ENCODE assay signal across 12 mouse cellular contexts in the genomic region with DNA sequence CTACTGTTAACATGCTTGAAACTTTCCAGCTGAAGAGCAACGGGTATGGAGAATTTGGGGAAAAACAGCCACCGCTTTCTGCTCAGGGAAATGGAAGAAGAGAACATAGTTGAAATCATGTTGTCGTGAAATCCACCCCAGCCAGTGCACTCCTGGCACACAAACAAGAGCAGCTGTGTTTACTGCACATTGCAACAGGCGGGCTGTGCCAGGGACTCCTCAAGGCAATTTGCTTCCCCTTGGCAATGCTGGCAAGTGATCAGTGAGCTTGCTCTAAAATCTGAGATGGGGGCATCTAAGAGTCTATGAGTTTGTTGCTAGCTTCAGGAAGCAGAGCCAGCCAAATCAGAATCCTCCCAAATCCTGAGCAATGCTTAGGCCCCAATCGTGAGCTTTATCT. TPM values are rescaled to one million over a fixed set of nuclear protein-coding genes. Genes with fewer than 3 reads are reported as not detected.
DNase-seq lines count a peak whose midpoint lies in the region; ATAC-seq lines count a peak whose summit lies in the region.
"Had no signal": no experiment of that assay in that cellular context is flagged by ENCODE, and none has a peak within 500 bp of the region (broad histone marks: within the 10 kb centered on the region; RNA-seq: fewer than 3 reads in every experiment).

No protein-coding gene starts in this region.

- no peaks in the 10 kb centered on the region for H3K9me3 ChIP-seq in midbrain, embryonic 11.5 days (ENCODE audit: control insufficient read depth, low read length)
- H3K9me3 ChIP-seq in midbrain, embryonic 16.5 days (replicated peaks; ENCODE audit: control insufficient read depth, low read length, poor library complexity, severe bottlenecking), result no peaks in the 10 kb centered on the region; the same call in 1 of the 2 replicates

- intact Hi-C loops in left cerebral cortex, postnatal 36 days (cut with DNase I), result no loop called here

- no peak overlapping the region for H3K4me3 ChIP-seq in midbrain, embryonic 11.5 days (ENCODE audit: low read depth, low read length)
- H3K4me3 ChIP-seq in midbrain, embryonic 16.5 days (ENCODE audit: low read depth, low read length), result no peak overlapping the region

- H3K4me2 ChIP-seq in midbrain, embryonic 11.5 days, result no peak overlapping the region
- no peak overlapping the region for H3K4me2 ChIP-seq in midbrain, embryonic 16.5 days (ENCODE audit: low read length)

- no peaks in the 10 kb centered on the region for H3K4me1 ChIP-seq in midbrain, embryonic 11.5 days (ENCODE audit: control insufficient read depth, insufficient read depth, low read length)
- no peaks in the 10 kb centered on the region for H3K4me1 ChIP-seq in midbrain, embryonic 16.5 days (ENCODE audit: control insufficient read depth, insufficient read depth, low read length)

- ATAC-seq in midbrain, embryonic 11.5 days (ENCODE audit: low FRiP score), result no peak
- no peak for ATAC-seq in midbrain, embryonic 16.5 days
- no peak for ATAC-seq in CD4-positive, CD25-positive, alpha-beta regulatory T cell, adult 4 months
- ATAC-seq in megakaryocyte progenitor cell, adult 5-6 weeks (replicated peaks; ENCODE audit: poor library complexity), result no peak

- no peak overlapping the region for H3K9ac ChIP-seq in midbrain, embryonic 11.5 days (ENCODE audit: low read length)
- H3K9ac ChIP-seq in midbrain, embryonic 16.5 days (ENCODE audit: low read depth, low read length), result no peak overlapping the region
- H3K9ac ChIP-seq: liver, embryonic 14.5 days had no signal

- no peaks in the 10 kb centered on the region for H3K27me3 ChIP-seq in midbrain, embryonic 11.5 days (ENCODE audit: control insufficient read depth, insufficient read depth, low read length)
- H3K27me3 ChIP-seq in midbrain, embryonic 16.5 days (ENCODE audit: control insufficient read depth, insufficient read depth, low read depth, low read length), result no peaks in the 10 kb centered on the region

- DNase-seq in adrenal gland, postnatal 10 days, result peak; percentile 22
- DNase-seq in adrenal gland, adult 2 months, result no peak
- peak; percentile 23 for DNase-seq in midbrain, embryonic 11.5 days (ENCODE audit: low spot score, missing footprints)
- peak; percentile 6 to 18 for DNase-seq in left cerebral cortex, postnatal 36 days (ENCODE audit: low spot score in 2 of 2)
- DNase-seq in right cerebral cortex, postnatal 25 days, result peak; percentile 24

- no peaks in the 10 kb centered on the region for H3K36me3 ChIP-seq in midbrain, embryonic 11.5 days (ENCODE audit: control insufficient read depth, insufficient read depth, low read length)
- no peaks in the 10 kb centered on the region for H3K36me3 ChIP-seq in midbrain, embryonic 16.5 days (ENCODE audit: control insufficient read depth, insufficient read depth, low read length)

- H3K27ac ChIP-seq in midbrain, embryonic 11.5 days (ENCODE audit: low read depth, low read length), result no peak overlapping the region
- H3K27ac ChIP-seq in midbrain, embryonic 16.5 days (ENCODE audit: low read length), result no peak overlapping the region
- H3K27ac ChIP-seq: liver, embryonic 14.5 days had no signal

- WGBS in midbrain, embryonic 11.5 days, result 82% methylated on average over 5 of the region's 5 CpGs
- WGBS in midbrain, embryonic 16.5 days, result 84% methylated on average over 5 of the region's 5 CpGs

RNA-seq across cellular contexts. Expression of gene Serpina16, which starts 5.6 kb away (rescaled TPM):
- total RNA-seq in adrenal gland, postnatal 10 days (2021), result not detected
- not detected for total RNA-seq in adrenal gland, adult 2 months (2021)
- polyA plus RNA-seq in adrenal gland, adult 2 months (2012; rRNA removed), result 0.10 TPM in 1 of 2 replicates, not detected in the other
- not detected in 2 replicates for polyA plus RNA-seq in midbrain, embryonic 11.5 days (2014; fragmentation: Nextera tagmentation; extraction: Ambion mirVana)
- polyA plus RNA-seq in midbrain, embryonic 16.5 days (2015; fragmentation: Nextera tagmentation; extraction: Ambion mirVana), result not detected in 2 replicates
- not detected for total RNA-seq in left cerebral cortex, postnatal 36 days (2021)
- not detected for polyA plus RNA-seq in CD4-positive, CD25-positive, alpha-beta regulatory T cell, adult 4 months (2017; shearing (Covaris generic))
- total RNA-seq in megakaryocyte progenitor cell, adult 5-6 weeks (2015), result not detected in 2 replicates
- not detected in 2 replicates for total RNA-seq in megakaryocyte progenitor cell, adult 5-6 weeks (2017)
- total RNA-seq: heart, adult 8-10 months had no signal
- polyA plus RNA-seq: embryonic facial prominence, embryonic 11.5 days; neural tube, embryonic 11.5 days had no signal

RNA-seq across cellular contexts. Expression of gene Serpina6, which starts 13.3 kb away (rescaled TPM):
- 10 to 100 TPM; 12.2 to 21.7 TPM for total RNA-seq in adrenal gland, postnatal 10 days (2021)
- 1 to 10 TPM; 1.7 to 5.4 TPM for total RNA-seq in adrenal gland, adult 2 months (2021)
- polyA plus RNA-seq in adrenal gland, adult 2 months (2012; rRNA removed), result 0.27 and 1.3 TPM in 2 replicates
- polyA plus RNA-seq in midbrain, embryonic 11.5 days (2014; fragmentation: Nextera tagmentation; extraction: Ambion mirVana), result not detected in 2 replicates
- polyA plus RNA-seq in midbrain, embryonic 16.5 days (2015; fragmentation: Nextera tagmentation; extraction: Ambion mirVana), result not detected in 2 replicates
- not detected for total RNA-seq in left cerebral cortex, postnatal 36 days (2021)
- polyA plus RNA-seq in CD4-positive, CD25-positive, alpha-beta regulatory T cell, adult 4 months (2017; shearing (Covaris generic)), result not detected
- total RNA-seq in megakaryocyte progenitor cell, adult 5-6 weeks (2015), result not detected in 2 replicates
- total RNA-seq in megakaryocyte progenitor cell, adult 5-6 weeks (2017), result not detected in 2 replicates
- total RNA-seq: heart, adult 8-10 months had no signal

RNA-seq across cellular contexts. Expression of gene Serpina1f, which starts 25.0 kb away (rescaled TPM):
- total RNA-seq in adrenal gland, postnatal 10 days (2021), result not detected
- not detected for total RNA-seq in adrenal gland, adult 2 months (2021)
- not detected in 2 replicates for polyA plus RNA-seq in adrenal gland, adult 2 months (2012; rRNA removed)
- polyA plus RNA-seq in midbrain, embryonic 11.5 days (2014; fragmentation: Nextera tagmentation; extraction: Ambion mirVana), result not detected in 2 replicates
- polyA plus RNA-seq in midbrain, embryonic 16.5 days (2015; fragmentation: Nextera tagmentation; extraction: Ambion mirVana), result not detected in 2 replicates
- total RNA-seq in left cerebral cortex, postnatal 36 days (2021), result not detected
- not detected for polyA plus RNA-seq in CD4-positive, CD25-positive, alpha-beta regulatory T cell, adult 4 months (2017; shearing (Covaris generic))
- total RNA-seq in megakaryocyte progenitor cell, adult 5-6 weeks (2015), result not detected in 2 replicates
- total RNA-seq in megakaryocyte progenitor cell, adult 5-6 weeks (2017), result not detected in 2 replicates
- total RNA-seq: heart, adult 8-10 months had no signal
- polyA plus RNA-seq: embryonic facial prominence, embryonic 11.5 days; liver, embryonic 14.5 days; neural tube, embryonic 11.5 days had no signal

RNA-seq across cellular contexts. Expression of gene Serpina10, which starts 39.1 kb away (rescaled TPM):
- total RNA-seq in adrenal gland, postnatal 10 days (2021), result 10 to 100 TPM; 11.9 to 22.2 TPM
- total RNA-seq in adrenal gland, adult 2 months (2021), result under 1 TPM in 1 of 2 experiments, not detected in 1; 0.46 TPM
- not detected in 2 replicates for polyA plus RNA-seq in adrenal gland, adult 2 months (2012; rRNA removed)
- not detected in 2 replicates for polyA plus RNA-seq in midbrain, embryonic 11.5 days (2014; fragmentation: Nextera tagmentation; extraction: Ambion mirVana)
- not detected in 2 replicates for polyA plus RNA-seq in midbrain, embryonic 16.5 days (2015; fragmentation: Nextera tagmentation; extraction: Ambion mirVana)
- total RNA-seq in left cerebral cortex, postnatal 36 days (2021), result not detected
- polyA plus RNA-seq in CD4-positive, CD25-positive, alpha-beta regulatory T cell, adult 4 months (2017; shearing (Covaris generic)), result not detected
- not detected in 2 replicates for total RNA-seq in megakaryocyte progenitor cell, adult 5-6 weeks (2015)
- not detected in 2 replicates for total RNA-seq in megakaryocyte progenitor cell, adult 5-6 weeks (2017)
- total RNA-seq: heart, adult 8-10 months had no signal
